Mouse (Mus musculus) MEL (cell line): ENCODE data around the gene Heg1. TPM values are rescaled to one million over a fixed set of nuclear protein-coding genes. Genes with fewer than 3 reads are reported as not detected.

ENCODE experiments used
- DNase-seq: peaks from one replicate; pipeline ENCODE4 v3.0.0; 2011; ENCODE audit warnings: low read depth, low spot score
- H3K27ac ChIP-seq: 2 replicates; pipeline ENCODE4 v1.5.1; 2012; ENCODE audit warnings: low read depth, mild to moderate bottlenecking, control low read depth, low read length, moderate library complexity; ENCODE audit not compliant: control insufficient read depth
- H3K27me3 ChIP-seq, 2 experiments: fragments of 150-350 bp in 1 of 2; sonication (generic) in 1 of 2; 2 replicates each; pipeline ENCODE4 v1.6.1; 2012; ENCODE audit warnings: low read length in 2 of 2, mild to moderate bottlenecking in 2 of 2, improper control_type of control experiment in 1 of 2, moderate library complexity in 1 of 2; ENCODE audit not compliant: insufficient read depth in 2 of 2, control insufficient read depth in 1 of 2
- H3K36me3 ChIP-seq, 2 experiments: 2 replicates each; pipeline ENCODE4 v1.6.1; 2012 to 2014; ENCODE audit warnings: low read length in 2 of 2, improper control_type of control experiment in 1 of 2, inconsistent platforms in 1 of 2, mild to moderate bottlenecking in 1 of 2; ENCODE audit not compliant: insufficient read depth in 2 of 2, control insufficient read depth in 1 of 2
- H3K4me1 ChIP-seq, 2 experiments: fragments of 150-350 bp in 1 of 2; sonication (generic) in 1 of 2; 2 replicates each; pipeline ENCODE4 v1.6.1; 2012; ENCODE audit warnings: low read length in 2 of 2, improper control_type of control experiment in 1 of 2, mild to moderate bottlenecking in 1 of 2; ENCODE audit not compliant: insufficient read depth in 2 of 2, control insufficient read depth in 1 of 2
- H3K4me3 ChIP-seq, 2 experiments: fragments of 150-350 bp in 1 of 2; sonication (generic) in 1 of 2; 2 replicates each; pipeline ENCODE4 v1.5.1; 2012; ENCODE audit warnings: low read depth in 2 of 2, low read length in 2 of 2, mild to moderate bottlenecking in 2 of 2, moderate library complexity in 2 of 2, control low read depth in 1 of 2, improper control_type of control experiment in 1 of 2; ENCODE audit not compliant: control insufficient read depth in 1 of 2, insufficient read depth in 1 of 2
- H3K79me2 ChIP-seq: 2 replicates; pipeline ENCODE4 v1.6.1; 2012; ENCODE audit warnings: mild to moderate bottlenecking, low read length, moderate library complexity; ENCODE audit not compliant: control insufficient read depth, poor library complexity, insufficient read depth
- H3K9ac ChIP-seq: 2 replicates; pipeline ENCODE4 v1.6.1; 2012; ENCODE audit warnings: low read depth, mild to moderate bottlenecking, control low read depth, low read length, moderate library complexity; ENCODE audit not compliant: control insufficient read depth, poor library complexity, severe bottlenecking
- H3K9me3 ChIP-seq: fragments of 150-350 bp; sonication (generic); replicated peaks from 2 replicates; pipeline ENCODE4 v1.6.1; 2012; ENCODE audit warnings: mild to moderate bottlenecking, low read length, improper control_type of control experiment, moderate library complexity; ENCODE audit not compliant: insufficient read depth
- BHLHE40 ChIP-seq: IDR thresholded peaks from 2 replicates; pipeline ENCODE4 v1.6.1; 2012; ENCODE audit warnings: low read depth, mild to moderate bottlenecking, inconsistent platforms, low read length, improper control_type of control experiment, borderline replicate concordance
- CHD1 ChIP-seq: IDR thresholded peaks from 2 replicates; pipeline ENCODE4 v1.6.1; 2012; ENCODE audit warnings: low read depth, mild to moderate bottlenecking, inconsistent platforms, low read length, improper control_type of control experiment
- CHD2 ChIP-seq: IDR thresholded peaks from 2 replicates; pipeline ENCODE4 v1.6.1; 2011; ENCODE audit warnings: low read length, improper control_type of control experiment
- CTCF ChIP-seq, 3 experiments: IDR thresholded peaks in 2 of 3; conservative IDR thresholded peaks in 1 of 3; 2 replicates each; pipeline ENCODE4 v1.5.1; 2011 to 2012; ENCODE audit warnings: low read length in 3 of 3, low read depth in 2 of 3, mild to moderate bottlenecking in 2 of 3, improper control_type of control experiment in 1 of 3, inconsistent platforms in 1 of 3, mixed read lengths in 1 of 3, moderate library complexity in 1 of 3; ENCODE audit not compliant: control insufficient read depth in 1 of 3, insufficient read depth in 1 of 3, poor library complexity in 1 of 3, severe bottlenecking in 1 of 3
- E2F4 ChIP-seq: IDR thresholded peaks from 2 replicates; pipeline ENCODE4 v1.6.1; 2011; ENCODE audit warnings: low read depth, low read length, improper control_type of control experiment, borderline replicate concordance
- EP300 ChIP-seq, 2 experiments: IDR thresholded peaks; 2 replicates each; pipeline ENCODE4 v1.6.1; 2011; ENCODE audit warnings: improper control_type of control experiment in 2 of 2, low read length in 2 of 2, low read depth in 1 of 2, mild to moderate bottlenecking in 1 of 2
- ETS1 ChIP-seq: IDR thresholded peaks from 2 replicates; pipeline ENCODE4 v1.6.1; 2012; ENCODE audit warnings: low read depth, mild to moderate bottlenecking, inconsistent platforms, low read length, improper control_type of control experiment, moderate library complexity
- MAFK ChIP-seq: IDR thresholded peaks from 2 replicates; pipeline ENCODE4 v1.6.1; 2011; ENCODE audit warnings: low read depth, mild to moderate bottlenecking, low read length, improper control_type of control experiment, borderline replicate concordance
- MAZ ChIP-seq: IDR thresholded peaks from 2 replicates; pipeline ENCODE4 v1.6.1; 2012; ENCODE audit warnings: low read depth, mild to moderate bottlenecking, inconsistent platforms, low read length, improper control_type of control experiment
- MYB ChIP-seq: IDR thresholded peaks from 2 replicates; pipeline ENCODE4 v1.6.1; 2011; ENCODE audit warnings: mild to moderate bottlenecking, low read depth, low read length, improper control_type of control experiment
- NRF1 ChIP-seq: IDR thresholded peaks from 2 replicates; pipeline ENCODE4 v1.6.1; 2014; ENCODE audit warnings: low read depth, mild to moderate bottlenecking, inconsistent platforms, low read length, improper control_type of control experiment, moderate library complexity; ENCODE audit not compliant: poor library complexity, insufficient read depth, severe bottlenecking
- POLR2AphosphoS5 ChIP-seq: IDR thresholded peaks from 2 replicates; pipeline ENCODE4 v1.6.1; 2012; ENCODE audit warnings: low read depth, borderline replicate concordance, mild to moderate bottlenecking, inconsistent platforms, low read length, moderate library complexity, mixed read lengths
- SIN3A ChIP-seq: IDR thresholded peaks from 2 replicates; pipeline ENCODE4 v1.6.1; 2012; ENCODE audit warnings: low read length, improper control_type of control experiment, inconsistent platforms
- TAL1 ChIP-seq: IDR thresholded peaks from 2 replicates; pipeline ENCODE4 v1.6.1; 2012; ENCODE audit warnings: mild to moderate bottlenecking, inconsistent platforms, low read length, moderate library complexity, mixed read lengths
- TCF12 ChIP-seq: IDR thresholded peaks from 2 replicates; pipeline ENCODE4 v1.6.1; 2014; ENCODE audit warnings: low read depth, mild to moderate bottlenecking, inconsistent platforms, low read length, improper control_type of control experiment, moderate library complexity
- UBTF ChIP-seq: IDR thresholded peaks from 2 replicates; pipeline ENCODE4 v1.6.1; 2012; ENCODE audit warnings: low read depth, mild to moderate bottlenecking, inconsistent platforms, low read length, improper control_type of control experiment, moderate library complexity, borderline replicate concordance; ENCODE audit not compliant: insufficient read depth
- USF1 ChIP-seq: IDR thresholded peaks from 2 replicates; pipeline ENCODE4 v1.6.1; 2014; ENCODE audit warnings: low read depth, mild to moderate bottlenecking, inconsistent platforms, low read length, improper control_type of control experiment, moderate library complexity
- USF2 ChIP-seq, 2 experiments: IDR thresholded peaks; 2 replicates each; pipeline ENCODE4 v1.6.1; 2011 to 2012; ENCODE audit warnings: improper control_type of control experiment in 2 of 2, low read length in 2 of 2, borderline replicate concordance in 1 of 2, inconsistent platforms in 1 of 2, low read depth in 1 of 2, mild to moderate bottlenecking in 1 of 2; ENCODE audit not compliant: insufficient read depth in 1 of 2
- ZMIZ1 ChIP-seq: IDR thresholded peaks from 2 replicates; pipeline ENCODE4 v1.6.1; 2012; ENCODE audit warnings: low read depth, mild to moderate bottlenecking, inconsistent platforms, low read length, improper control_type of control experiment, moderate library complexity
- polyA plus RNA-seq, 2 experiments: library from polyadenylated mRNA; stranded (reverse) in 1 of 2; unstranded in 1 of 2; fragments of >175 nt in 1 of 2; fragments of >200 nt in 1 of 2; gene quantifications; 2 replicates each; pipeline versions ENCODE4 v1.2.1 to v1.2.4; 2012; ENCODE audit warnings: low replicate concordance in 2 of 2, low read depth in 1 of 2; ENCODE audit not compliant: insufficient read length in 2 of 2, insufficient read depth in 1 of 2, missing spikeins in 1 of 2
- total RNA-seq: library from RNA; depleted of rRNA; stranded (reverse); fragments of 300-350 nt; gene quantifications from 2 replicates; pipeline ENCODE4 v1.2.3, GENCODE M21; 2012

Heg1 gene
- total and polyA plus RNA-seq, 3 experiments: 4.1 to 72.0 (median 6.9) TPM

DNA sequence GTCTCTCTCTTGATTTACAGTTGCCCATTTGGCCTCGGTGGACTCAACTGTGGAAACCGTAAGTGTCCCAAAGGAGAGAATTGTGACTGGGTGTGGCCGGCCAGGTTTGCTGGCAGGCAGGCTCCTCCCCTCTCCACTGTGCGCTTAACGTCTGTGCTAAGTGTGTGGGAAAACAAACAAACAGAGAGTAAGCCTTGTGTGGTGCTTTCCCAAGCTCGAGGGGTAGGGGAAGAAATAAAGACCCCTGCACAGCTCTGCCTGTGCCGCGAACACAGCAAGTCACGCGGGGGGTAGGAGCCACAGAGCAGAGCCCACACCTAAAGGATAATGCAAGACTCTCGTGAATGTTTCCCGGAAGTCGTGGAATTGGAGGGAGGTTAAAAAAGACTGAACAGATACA lies 67.0 kb downstream of the Heg1 start:
- H3K9me3 ChIP-seq: no peaks in the 10 kb centered on the region
- no peak for TF ChIP-seq TAL1
- no peak for TF ChIP-seq E2F4
- TF ChIP-seq MAFK: no peak
- TF ChIP-seq SIN3A: no peak
- no peaks in the 10 kb centered on the region for H3K79me2 ChIP-seq
- H3K36me3 ChIP-seq: peaks cover 0 to 14% of the 10 kb centered on the region in 2 experiments; a peak in 2 of 4 replicates
- peaks cover 1 to 9% of the 10 kb centered on the region in 2 experiments; a peak in 3 of 4 replicates for H3K4me1 ChIP-seq
- H3K27ac ChIP-seq: no peak overlapping the region
- no peak overlapping the region for H3K9ac ChIP-seq
- no peak overlapping the region for H3K4me3 ChIP-seq
- no peaks in the 10 kb centered on the region for H3K27me3 ChIP-seq
- no peak for DNase-seq

DNA sequence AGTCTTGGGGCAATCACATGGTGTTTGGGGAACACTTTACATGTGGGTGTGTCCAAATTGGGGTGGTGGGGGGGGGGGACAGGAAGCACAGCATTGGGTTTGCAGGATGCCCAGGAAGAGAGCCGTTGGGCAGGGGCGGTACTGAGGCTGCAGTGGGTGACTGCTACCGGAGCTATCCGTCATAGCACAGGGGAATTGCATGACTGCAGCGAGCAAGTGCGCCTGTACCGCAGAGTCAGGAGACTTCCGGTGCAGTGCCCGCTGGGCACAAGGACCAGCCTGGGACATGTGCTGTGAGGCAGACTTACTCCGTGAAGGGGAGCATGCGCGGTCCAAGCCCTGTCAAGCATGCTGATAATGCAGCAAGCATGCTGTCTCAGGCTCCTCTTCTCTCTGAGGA lies 67.4 kb downstream of the Heg1 start:
- H3K4me3 ChIP-seq: no peak overlapping the region
- DNase-seq: no peak
- peaks cover 0 to 14% of the 10 kb centered on the region in 2 experiments; a peak in 2 of 4 replicates for H3K36me3 ChIP-seq
- H3K27ac ChIP-seq: no peak overlapping the region
- no peaks in the 10 kb centered on the region for H3K79me2 ChIP-seq
- H3K9me3 ChIP-seq: no peaks in the 10 kb centered on the region
- H3K9ac ChIP-seq: no peak overlapping the region
- TF ChIP-seq ZMIZ1 (no peak), MAFK (no peak), CHD2 (no peak), MYB (no peak), TAL1 (no peak), CTCF (IDR thresholded peaks at IDR 0.05 in 2 of 3, conservative IDR thresholded peaks at IDR 0.05 in 1 of 3; ENCODE audit: control insufficient read depth in 1 of 3, insufficient read depth in 1 of 3, low read depth in 2 of 3, low read length in 3 of 3, poor library complexity in 1 of 3, severe bottlenecking in 1 of 3) (no peak), POLR2AphosphoS5 (no peak), CHD1 (no peak), USF1 (no peak), BHLHE40 (no peak), TCF12 (no peak), UBTF (no peak), ETS1 (no peak), USF2 (IDR thresholded peaks at IDR 0.05; ENCODE audit: borderline replicate concordance in 1 of 2, insufficient read depth in 1 of 2, low read depth in 1 of 2, low read length in 2 of 2) (no peak), EP300 (IDR thresholded peaks at IDR 0.05; ENCODE audit: low read depth in 1 of 2, low read length in 2 of 2) (no peak), NRF1 (no peak), MAZ (no peak)
- TF ChIP-seq, all 39 proteins: peak for 0
- peaks cover 4 to 9% of the 10 kb centered on the region in 2 experiments; a peak in 3 of 4 replicates for H3K4me1 ChIP-seq
- no peaks in the 10 kb centered on the region for H3K27me3 ChIP-seq
